12 mouse cellular contexts compared by ENCODE assay signal in genomic region chr4:139589351-139590027, GRCm38 (mm10). TPM values are rescaled to one million over a fixed set of nuclear protein-coding genes. Genes with fewer than 3 reads are reported as not detected.
DNase-seq lines count a peak whose midpoint lies in the region; ATAC-seq and TF ChIP-seq lines count a peak whose summit lies in the region.
"Had no signal": no experiment of that assay in that cellular context is flagged by ENCODE, and none has a peak within 500 bp of the region (broad histone marks: within the 10 kb centered on the region; RNA-seq: fewer than 3 reads in every experiment).

No protein-coding gene starts in this region.

- no peak overlapping the region for H3K4me3 ChIP-seq in heart, embryonic 10.5 days
- no peak overlapping the region for H3K4me3 ChIP-seq in ES-E14 (ENCODE audit: insufficient read depth in 1 of 2, low read depth in 1 of 2, low read length in 2 of 2, poor library complexity in 1 of 2, severe bottlenecking in 1 of 2)
- no peak overlapping the region for H3K4me3 ChIP-seq in embryonic facial prominence, embryonic 10.5 days
- H3K4me3 ChIP-seq in limb, embryonic 14.5 days (replicated peaks; ENCODE audit: low read length), result no peak overlapping the region
- H3K4me3 ChIP-seq in lung, postnatal 0 days (ENCODE audit: low read depth, low read length), result no peak overlapping the region

- in situ Hi-C loops in ES-E14 (cut with MboI; ENCODE audit: low sequenced_read_pairs in 2 of 2, unreplicated experiment in 2 of 2), result no loop called here

- no peak for TF ChIP-seq POLR2A in limb, embryonic 14.5 days (IDR thresholded peaks at IDR 0.05; ENCODE audit: borderline replicate concordance, extremely low read depth, insufficient read depth, insufficient read length)

- no peak for DNase-seq in heart, embryonic 10.5 days (ENCODE audit: low spot score)
- no peak for DNase-seq in heart, postnatal 4 days
- no peak for DNase-seq in ES-E14 (ENCODE audit: low read depth, low spot score)
- DNase-seq in embryonic facial prominence, embryonic 10.5 days (ENCODE audit: low spot score), result no peak
- DNase-seq in limb, embryonic 14.5 days (ENCODE audit: low spot score), result peak; percentile 38
- no peak for DNase-seq in lung, postnatal 0 days (ENCODE audit: low spot score)
- no peak for DNase-seq in testis, postnatal 14 days (ENCODE audit: low spot score)
- DNase-seq: adrenal gland, postnatal 14 days; lung, postnatal 36 days had no signal

- H3K36me3 ChIP-seq in heart, embryonic 10.5 days, result no peaks in the 10 kb centered on the region
- no peaks in the 10 kb centered on the region; the same call in 1 of the 2 replicates for H3K36me3 ChIP-seq in ES-E14 (ENCODE audit: control insufficient read depth, insufficient read depth, low read length, poor library complexity, severe bottlenecking)
- no peaks in the 10 kb centered on the region for H3K36me3 ChIP-seq in embryonic facial prominence, embryonic 10.5 days (replicated peaks)
- no peaks in the 10 kb centered on the region for H3K36me3 ChIP-seq in limb, embryonic 14.5 days (ENCODE audit: control insufficient read depth, insufficient read depth, low read length)
- H3K36me3 ChIP-seq in lung, postnatal 0 days (ENCODE audit: insufficient read depth, low read length), result no peaks in the 10 kb centered on the region

- H3K4me2 ChIP-seq in limb, embryonic 14.5 days (replicated peaks; ENCODE audit: low read depth, low read length, severe bottlenecking), result no peak overlapping the region
- no peak overlapping the region for H3K4me2 ChIP-seq in lung, postnatal 0 days (replicated peaks; ENCODE audit: low read depth, low read length)

- H3K27me3 ChIP-seq in heart, embryonic 10.5 days (ENCODE audit: insufficient read depth, poor library complexity, severe bottlenecking), result no peaks in the 10 kb centered on the region
- no peaks in the 10 kb centered on the region for H3K27me3 ChIP-seq in embryonic facial prominence, embryonic 10.5 days (replicated peaks; ENCODE audit: low read depth, poor library complexity, severe bottlenecking)
- no peaks in the 10 kb centered on the region for H3K27me3 ChIP-seq in limb, embryonic 14.5 days (ENCODE audit: control insufficient read depth, insufficient read depth, low read length)
- no peaks in the 10 kb centered on the region for H3K27me3 ChIP-seq in lung, postnatal 0 days (replicated peaks; ENCODE audit: insufficient read depth, low read length)

- 45% methylated on average over 5 of the region's 5 CpGs for WGBS in heart, embryonic 10.5 days
- WGBS in embryonic facial prominence, embryonic 10.5 days, result 38% methylated on average over 5 of the region's 5 CpGs
- WGBS in limb, embryonic 14.5 days, result 43% methylated on average over 5 of the region's 5 CpGs
- 44% methylated on average over 5 of the region's 5 CpGs for WGBS in lung, postnatal 0 days

- no peak for TF ChIP-seq EP300 in lung, postnatal 0 days (IDR thresholded peaks at IDR 0.05)

- H3K27ac ChIP-seq in heart, embryonic 10.5 days, result peak overlapping the region; percentile 1; the same call in 1 of the 2 replicates
- peak overlapping the region; percentile 18; the same call in 1 of the 2 replicates for H3K27ac ChIP-seq in ES-E14 (ENCODE audit: insufficient read depth, low read depth, low read length, poor library complexity, severe bottlenecking)
- H3K27ac ChIP-seq in embryonic facial prominence, embryonic 10.5 days (replicated peaks), result peak overlapping the region; percentile 70
- H3K27ac ChIP-seq in limb, embryonic 14.5 days (replicated peaks; ENCODE audit: low read depth, low read length), result no peak overlapping the region
- H3K27ac ChIP-seq in lung, postnatal 0 days (ENCODE audit: low read length), result no peak overlapping the region
- H3K27ac ChIP-seq: kidney, postnatal 0 days; liver, embryonic 14.5 days had no signal

- no peak overlapping the region for H3K9ac ChIP-seq in ES-E14 (ENCODE audit: insufficient read depth, low read depth, low read length, poor library complexity, severe bottlenecking)
- no peak overlapping the region for H3K9ac ChIP-seq in limb, embryonic 14.5 days (ENCODE audit: low read depth, low read length, severe bottlenecking)
- H3K9ac ChIP-seq in lung, postnatal 0 days (replicated peaks; ENCODE audit: low read depth), result no peak overlapping the region
- H3K9ac ChIP-seq: liver, embryonic 14.5 days had no signal

- ATAC-seq in limb, embryonic 14.5 days (ENCODE audit: low FRiP score, low read depth), result no peak
- no peak for ATAC-seq in lung, postnatal 0 days

- peaks cover 77% of the 10 kb centered on the region for H3K4me1 ChIP-seq in heart, embryonic 10.5 days
- H3K4me1 ChIP-seq in ES-E14 (ENCODE audit: control insufficient read depth in 2 of 2, insufficient read depth in 2 of 2, low read length in 2 of 2, poor library complexity in 1 of 2), result peaks cover 7 to 45% of the 10 kb centered on the region in 2 experiments
- peaks cover 87% of the 10 kb centered on the region for H3K4me1 ChIP-seq in embryonic facial prominence, embryonic 10.5 days
- peaks cover 8% of the 10 kb centered on the region for H3K4me1 ChIP-seq in limb, embryonic 14.5 days (ENCODE audit: control insufficient read depth, insufficient read depth, low read length)
- H3K4me1 ChIP-seq in lung, postnatal 0 days (ENCODE audit: insufficient read depth, low read depth, low read length), result peaks cover 9% of the 10 kb centered on the region; the same call in 1 of the 2 replicates

- no peaks in the 10 kb centered on the region for H3K9me3 ChIP-seq in heart, embryonic 10.5 days
- no peaks in the 10 kb centered on the region for H3K9me3 ChIP-seq in ES-E14 (ENCODE audit: control insufficient read depth, insufficient read depth, low read depth, low read length)
- no peaks in the 10 kb centered on the region for H3K9me3 ChIP-seq in embryonic facial prominence, embryonic 10.5 days
- H3K9me3 ChIP-seq in limb, embryonic 14.5 days (ENCODE audit: control insufficient read depth, low read length), result no peaks in the 10 kb centered on the region
- H3K9me3 ChIP-seq in lung, postnatal 0 days (ENCODE audit: low read length), result no peaks in the 10 kb centered on the region

- no peak for TF ChIP-seq CTCF in lung, postnatal 0 days (IDR thresholded peaks at IDR 0.05)

TF ChIP-seq in ES-E14, 5 proteins besides CTCF, POLR2A, EP300 and RAD21:
- TF ChIP-seq MAFK (IDR thresholded peaks at IDR 0.05; ENCODE audit: insufficient read depth, low read depth, low read length), result no peak
- TF ChIP-seq CHD2 (IDR thresholded peaks at IDR 0.05; ENCODE audit: low read depth, low read length), result no peak
- no peak for TF ChIP-seq ZNF384 (IDR thresholded peaks at IDR 0.05; ENCODE audit: low read depth, low read length)
- TF ChIP-seq HCFC1 (IDR thresholded peaks at IDR 0.05; ENCODE audit: borderline replicate concordance, insufficient read depth, low read length), result no peak
- no peak for TF ChIP-seq ZC3H11A (IDR thresholded peaks at IDR 0.05; ENCODE audit: borderline replicate concordance, low read depth, low read length)

RNA-seq across cellular contexts. Expression of gene Gm21969, which starts 13.5 kb away (rescaled TPM):
- not detected in 2 replicates for polyA plus RNA-seq in heart, embryonic 10.5 days (2016; fragmentation: Nextera tagmentation; extraction: Ambion mirVana)
- not detected for total RNA-seq in heart, postnatal 4 days (2021)
- 0.09 and 0.16 TPM in 2 replicates for total RNA-seq in ES-E14 (2012; rRNA removed)
- not detected in 2 replicates for polyA plus RNA-seq in embryonic facial prominence, embryonic 10.5 days (2016; fragmentation: Nextera tagmentation; extraction: Ambion mirVana)
- 0.03 TPM in 1 of 2 replicates, not detected in the other for polyA plus RNA-seq in limb, embryonic 14.5 days (2012; rRNA removed)
- not detected in 2 replicates for polyA plus RNA-seq in limb, embryonic 14.5 days (2014; fragmentation: Nextera tagmentation; extraction: Ambion mirVana)
- polyA plus RNA-seq in lung, postnatal 0 days (2015; fragmentation: Nextera tagmentation; extraction: Ambion mirVana), result not detected in 2 replicates
- total RNA-seq: adrenal gland, postnatal 14 days; heart, adult 8-10 months had no signal
- polyA plus RNA-seq: kidney, postnatal 0 days; liver, embryonic 14.5 days had no signal

RNA-seq across cellular contexts. Expression of gene Aldh4a1, which starts 33.2 kb away (rescaled TPM):
- polyA plus RNA-seq in heart, embryonic 10.5 days (2016; fragmentation: Nextera tagmentation; extraction: Ambion mirVana), result 28.0 and 28.3 TPM in 2 replicates
- 10 to 100 TPM; 15.1 to 15.4 TPM for total RNA-seq in heart, postnatal 4 days (2021)
- 63.5 and 84.0 TPM in 2 replicates for total RNA-seq in ES-E14 (2012; rRNA removed)
- polyA plus RNA-seq in embryonic facial prominence, embryonic 10.5 days (2016; fragmentation: Nextera tagmentation; extraction: Ambion mirVana), result 24.4 and 25.1 TPM in 2 replicates
- polyA plus RNA-seq in limb, embryonic 14.5 days (2012; rRNA removed), result 21.9 and 25.6 TPM in 2 replicates
- 21.9 and 23.0 TPM in 2 replicates for polyA plus RNA-seq in limb, embryonic 14.5 days (2014; fragmentation: Nextera tagmentation; extraction: Ambion mirVana)
- polyA plus RNA-seq in lung, postnatal 0 days (2015; fragmentation: Nextera tagmentation; extraction: Ambion mirVana), result 13.4 and 19.7 TPM in 2 replicates

RNA-seq across cellular contexts. Expression of gene Iffo2, which starts 59.1 kb away (rescaled TPM):
- polyA plus RNA-seq in heart, embryonic 10.5 days (2016; fragmentation: Nextera tagmentation; extraction: Ambion mirVana), result 3.4 and 4.8 TPM in 2 replicates
- total RNA-seq in heart, postnatal 4 days (2021), result 10 to 100 TPM; 14.2 to 14.6 TPM
- total RNA-seq in ES-E14 (2012; rRNA removed), result 11.2 and 19.3 TPM in 2 replicates
- 4.2 and 4.3 TPM in 2 replicates for polyA plus RNA-seq in embryonic facial prominence, embryonic 10.5 days (2016; fragmentation: Nextera tagmentation; extraction: Ambion mirVana)
- polyA plus RNA-seq in limb, embryonic 14.5 days (2012; rRNA removed), result 8.8 and 9.9 TPM in 2 replicates
- polyA plus RNA-seq in limb, embryonic 14.5 days (2014; fragmentation: Nextera tagmentation; extraction: Ambion mirVana), result 5.8 and 5.9 TPM in 2 replicates
- 4.7 and 6.2 TPM in 2 replicates for polyA plus RNA-seq in lung, postnatal 0 days (2015; fragmentation: Nextera tagmentation; extraction: Ambion mirVana)

Comparison
In these comparisons a context has a peak if more than half of its experiments do, and no peak if none do; other contexts are left out.
1. H3K27ac ChIP-seq: peak in heart, embryonic 10.5 days (single experiment), ES-E14 (single experiment) and embryonic facial prominence, embryonic 10.5 days (single experiment); none in limb, embryonic 14.5 days (single experiment) and lung, postnatal 0 days (single experiment).